14 mouse cellular contexts compared by ENCODE assay signal in the genomic region with DNA sequence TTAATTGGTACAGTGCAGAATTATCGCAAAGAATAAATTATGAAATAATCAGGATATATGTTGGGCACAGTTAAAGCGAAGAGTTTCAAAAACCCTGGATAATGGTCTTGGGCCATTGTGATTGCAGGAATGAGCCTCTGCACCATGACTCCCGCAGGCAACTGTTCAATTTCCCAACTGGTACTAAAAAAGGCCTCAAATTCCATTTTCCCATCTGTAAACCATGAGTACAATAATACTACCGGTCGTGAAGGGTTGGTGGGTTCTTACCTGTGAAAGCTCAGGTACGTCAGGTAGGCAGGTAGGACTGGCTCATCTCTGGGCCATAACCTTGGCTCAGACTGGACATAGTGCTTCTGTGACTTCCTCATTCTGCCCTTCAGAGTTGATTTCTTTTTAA. TPM values are rescaled to one million over a fixed set of nuclear protein-coding genes. Genes with fewer than 3 reads are reported as not detected.
DNase-seq lines count a peak whose midpoint lies in the region; TF ChIP-seq lines count a peak whose summit lies in the region.
"Had no signal": no experiment of that assay in that cellular context is flagged by ENCODE, and none has a peak within 500 bp of the region (broad histone marks: within the 10 kb centered on the region; RNA-seq: fewer than 3 reads in every experiment).

No protein-coding gene starts in this region.

- no peak for TF ChIP-seq CTCF in cerebellum, adult 2 months (IDR thresholded peaks at IDR 0.05; ENCODE audit: borderline replicate concordance, insufficient read depth, low read depth, low read length)

- TF ChIP-seq POLR2A in cerebellum, adult 2 months (IDR thresholded peaks at IDR 0.05; ENCODE audit: borderline replicate concordance, insufficient read depth, low read length) = no peak

- 33% methylated on average over 6 of the region's 6 CpGs for WGBS in cerebellum, adult 2 months

- no peak overlapping the region for H3K4me3 ChIP-seq in cerebellum, adult 2 months (replicated peaks; ENCODE audit: insufficient read depth, low read depth, low read length)
- H3K4me3 ChIP-seq: forebrain, embryonic 10.5 days; forebrain, embryonic 13.5 days; hindbrain, embryonic 10.5 days; hindbrain, embryonic 13.5 days; intestine, embryonic 15.5 days had no signal

- peak; percentile 15 to 43 for DNase-seq in cerebellum, adult 18-20 months
- no peak for DNase-seq in cerebellum, postnatal 4 days (ENCODE audit: low spot score in 2 of 2)
- peak; percentile 65 for DNase-seq in brain, adult 2 months (ENCODE audit: low read depth, low spot score)
- peak in 1 of 2 experiments; percentile 32 for DNase-seq in cerebellum, adult 2 months
- DNase-seq in cerebellum, postnatal 14 days = peak; percentile 25 to 53
- no peak for DNase-seq in gastrocnemius, postnatal 10 days
- DNase-seq in frontal cortex, postnatal 36 days (ENCODE audit: low spot score in 2 of 2) = no peak
- no peak for DNase-seq in layer of hippocampus, postnatal 10 days (ENCODE audit: low spot score in 2 of 2)
- DNase-seq: kidney, adult 11 months had no signal

- H3K4me1 ChIP-seq in cerebellum, adult 2 months (ENCODE audit: control insufficient read depth, insufficient read depth, low read length) = peaks cover 10% of the 10 kb centered on the region
- H3K4me1 ChIP-seq: forebrain, embryonic 10.5 days; forebrain, embryonic 13.5 days; hindbrain, embryonic 10.5 days; hindbrain, embryonic 13.5 days; intestine, embryonic 15.5 days had no signal

- peak overlapping the region; percentile 91 for H3K27ac ChIP-seq in cerebellum, adult 2 months (ENCODE audit: insufficient read depth, low read length)
- H3K27ac ChIP-seq: forebrain, embryonic 10.5 days; forebrain, embryonic 13.5 days; hindbrain, embryonic 10.5 days; hindbrain, embryonic 13.5 days; intestine, embryonic 15.5 days had no signal

- no peaks in the 10 kb centered on the region for H3K27me3 ChIP-seq in cerebellum, adult 2 months (ENCODE audit: control insufficient read depth, insufficient read depth, low read length)
- H3K27me3 ChIP-seq: forebrain, embryonic 13.5 days; hindbrain, embryonic 13.5 days; intestine, embryonic 15.5 days had no signal

RNA-seq across cellular contexts. Expression of gene Gls, which starts 35.0 kb away (rescaled TPM):
- polyA plus RNA-seq in cerebellum, adult 2 months (2012; rRNA removed) = 234 and 248 TPM in 2 replicates
- 10 to 100 TPM; 54.6 to 59.3 TPM for total RNA-seq in gastrocnemius, postnatal 10 days (2021)
- total RNA-seq in layer of hippocampus, postnatal 10 days (2021) = 100 to 1,000 TPM; 291 to 354 TPM

Comparison
In these comparisons a context has a peak if more than half of its experiments do, and no peak if none do; other contexts are left out.
1. DNase-seq: peak in cerebellum, adult 18-20 months (2 of 2), brain, adult 2 months (single experiment) and cerebellum, postnatal 14 days (2 of 2); none in cerebellum, postnatal 4 days (0 of 2), gastrocnemius, postnatal 10 days (single experiment), frontal cortex, postnatal 36 days (0 of 2) and layer of hippocampus, postnatal 10 days (0 of 2).
2. RNA of gene Gls, which starts 35.0 kb away (total RNA-seq): 291 to 354 TPM in layer of hippocampus, postnatal 10 days; 54.6 to 59.3 TPM in gastrocnemius, postnatal 10 days; every median in the first group is over 4 times any median in the second.